Mouse (Mus musculus) B cell, adult (primary cell): Measurements from ENCODE around the gene Git1. TPM values are rescaled to one million over a fixed set of nuclear protein-coding genes. Genes with fewer than 3 reads are reported as not detected.

Experiments
- total RNA-seq: library from RNA; stranded (reverse); gene quantifications from 4 replicates; pipeline ENCODE4 v1.2.4, GENCODE M21; 2023; ENCODE audit not compliant: inconsistent age

Git1 gene
- 38.7 to 46.3 TPM (median 42.8 TPM) in 4 replicates for total RNA-seq

DNA sequence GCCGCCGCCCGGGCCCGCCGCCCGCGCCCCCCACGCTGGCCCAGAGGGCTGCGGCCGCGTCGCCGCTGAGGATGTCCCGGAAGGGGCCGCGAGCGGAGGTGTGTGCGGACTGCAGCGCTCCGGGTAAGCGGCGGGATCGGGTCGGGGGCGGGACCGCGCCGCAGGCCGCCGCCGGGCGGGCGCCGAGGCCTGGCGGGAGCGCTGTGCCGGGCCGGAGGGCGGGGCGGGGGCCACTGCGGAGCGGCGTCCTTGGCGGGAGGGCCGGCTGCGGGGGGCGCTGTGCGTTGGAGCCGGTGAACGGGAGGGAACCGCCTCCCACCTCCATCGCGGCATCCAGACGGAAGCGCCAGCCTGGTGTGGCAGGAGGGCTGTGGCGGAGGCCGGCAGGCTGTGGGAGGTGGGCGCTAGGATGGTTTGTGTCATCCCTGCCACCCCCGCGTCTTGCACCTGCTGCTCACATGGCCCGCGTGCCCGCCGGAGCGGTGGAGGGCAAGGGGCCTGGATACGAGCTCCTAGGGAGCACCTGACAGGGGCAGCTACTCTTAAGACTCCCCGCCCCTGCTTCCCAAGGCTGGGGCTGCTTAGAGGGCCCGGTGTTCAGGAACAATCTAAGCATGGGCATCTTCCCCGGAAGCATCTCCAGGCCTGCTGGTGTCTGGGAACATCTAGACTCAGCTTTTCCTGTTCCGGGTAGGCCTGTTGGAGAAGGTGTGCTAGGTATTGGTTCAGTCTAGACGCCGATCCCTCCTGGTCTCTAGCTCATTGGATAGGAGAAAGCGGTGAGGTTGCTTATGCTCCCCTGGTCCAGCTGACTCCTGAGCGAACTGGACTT is at the start of gene Git1:
Gene Git1, plus strand, starts transcription at position 51 of the 832 bp plus-strand sequence.

DNA sequence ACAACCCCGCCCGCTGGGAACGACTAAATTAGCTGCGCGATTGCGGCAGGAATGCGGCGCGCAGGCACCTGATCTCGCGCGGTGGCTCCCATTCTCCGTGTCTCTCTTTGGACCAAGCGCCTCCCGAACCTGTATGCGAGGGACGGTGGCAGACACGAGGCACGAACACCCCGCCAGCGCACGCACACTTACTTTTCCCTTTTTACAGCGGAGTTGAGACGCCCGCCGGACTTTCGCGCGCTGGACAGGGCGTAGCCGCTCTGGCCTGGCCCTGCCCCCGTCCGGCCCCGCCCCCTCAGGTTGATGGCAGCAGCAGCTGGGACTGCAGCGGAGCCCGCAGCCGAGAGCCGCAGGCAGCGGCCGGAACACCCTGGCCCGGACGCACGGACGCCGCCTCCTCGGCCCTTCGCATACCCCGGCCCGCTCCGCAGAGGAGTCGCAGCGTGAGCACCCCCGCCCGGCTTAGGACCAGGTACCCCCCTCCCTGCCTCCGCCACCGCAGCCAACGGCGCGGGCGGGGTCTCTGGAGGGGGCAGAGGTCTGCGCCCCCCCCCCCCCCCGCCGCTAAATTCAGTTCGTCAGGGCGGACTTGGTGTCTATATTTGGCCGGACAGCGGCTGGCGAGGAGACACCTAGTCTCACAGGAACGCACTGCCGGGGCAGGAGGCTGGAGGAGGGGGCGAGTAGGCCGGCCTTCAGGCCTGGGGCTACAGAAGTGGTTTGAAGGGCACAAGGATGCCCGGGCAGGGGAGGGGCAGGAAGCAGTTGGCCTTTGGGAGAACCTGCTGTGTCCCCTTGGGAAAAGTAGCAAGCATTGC is 30.9 kb upstream of the Git1 start, which contains the start of gene Coro6:
Gene Coro6, plus strand, starts transcription at position 129 of the 818 bp plus-strand sequence.

DNA sequence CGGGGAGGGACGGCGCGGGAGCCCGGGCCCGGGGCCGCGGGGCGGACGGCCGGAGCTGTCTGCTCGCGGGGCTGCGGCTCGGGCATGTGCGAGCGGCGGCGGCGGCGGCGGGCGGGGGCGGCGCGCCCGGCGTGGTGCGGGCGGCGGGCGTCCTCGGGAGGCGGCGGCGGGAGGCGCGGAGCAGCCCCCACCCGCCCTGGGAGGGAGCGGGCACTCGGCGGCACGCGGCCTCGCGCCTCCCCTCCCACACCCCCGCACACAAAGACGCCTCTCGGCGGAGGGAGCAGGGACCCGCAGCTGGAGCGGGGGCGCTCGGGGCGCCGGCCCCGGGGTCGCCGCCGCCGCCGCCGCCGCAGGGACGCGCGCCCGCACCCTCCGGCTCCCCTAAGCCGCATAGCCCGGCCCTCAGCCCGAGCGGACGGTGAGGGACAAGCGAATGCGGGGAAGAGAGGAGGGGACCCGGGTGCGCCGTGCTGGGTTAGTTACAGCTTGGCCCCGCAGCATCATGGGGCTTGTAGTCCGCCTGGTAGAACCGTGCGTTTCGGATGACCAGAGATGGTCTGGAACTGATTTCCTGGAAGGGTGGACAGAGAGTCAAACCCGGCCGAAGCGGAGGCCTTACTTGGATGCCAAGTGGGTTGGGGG is 3.6 kb upstream of the Git1 start, which contains the start of gene Ankrd13b:
Gene Ankrd13b, minus strand, starts transcription at position 88 of the 645 bp plus-strand sequence.

DNA sequence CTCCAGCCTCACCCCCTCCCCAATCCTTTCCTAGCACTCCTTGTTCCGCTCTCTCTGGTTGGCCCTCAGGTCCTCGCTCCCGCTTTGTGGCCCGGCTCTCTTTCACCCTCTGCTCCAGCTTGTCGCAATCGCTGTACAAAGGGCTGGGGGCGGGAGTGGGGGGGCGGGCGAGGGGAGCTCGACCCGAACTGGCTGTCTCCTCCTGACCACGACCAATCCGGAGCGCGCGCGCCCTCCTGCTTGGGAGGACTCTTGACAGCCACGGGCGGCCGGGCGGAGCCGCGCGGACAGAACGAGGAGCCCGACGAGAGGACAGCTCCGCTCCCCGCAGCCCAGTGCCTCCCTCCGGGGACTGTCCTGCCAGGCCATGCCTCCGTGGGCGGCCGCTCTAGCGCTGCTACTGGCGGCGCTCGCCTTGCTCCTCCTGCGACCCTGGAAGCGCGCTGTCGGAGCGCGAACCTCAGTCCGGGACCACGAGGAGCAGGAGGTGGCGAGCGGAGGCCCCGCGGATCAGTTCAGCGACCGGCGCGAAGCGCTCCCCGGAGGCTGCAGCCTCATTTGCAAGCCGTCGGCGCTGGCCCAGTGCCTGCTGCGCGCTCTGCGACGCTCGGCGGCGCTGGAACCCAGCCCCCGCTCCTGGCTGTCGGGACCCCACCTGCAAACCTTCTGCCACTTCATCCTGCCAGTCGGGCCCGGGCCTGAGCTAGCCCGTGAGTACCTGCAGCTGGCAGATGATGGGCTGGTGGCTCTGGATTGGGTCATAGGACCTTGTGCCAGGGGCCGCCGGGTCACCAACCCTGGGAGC is 21.7 kb downstream of the Git1 start, which contains the start of gene Abhd15:
Gene Abhd15, plus strand, starts transcription at position 290 of the 805 bp plus-strand sequence.

DNA sequence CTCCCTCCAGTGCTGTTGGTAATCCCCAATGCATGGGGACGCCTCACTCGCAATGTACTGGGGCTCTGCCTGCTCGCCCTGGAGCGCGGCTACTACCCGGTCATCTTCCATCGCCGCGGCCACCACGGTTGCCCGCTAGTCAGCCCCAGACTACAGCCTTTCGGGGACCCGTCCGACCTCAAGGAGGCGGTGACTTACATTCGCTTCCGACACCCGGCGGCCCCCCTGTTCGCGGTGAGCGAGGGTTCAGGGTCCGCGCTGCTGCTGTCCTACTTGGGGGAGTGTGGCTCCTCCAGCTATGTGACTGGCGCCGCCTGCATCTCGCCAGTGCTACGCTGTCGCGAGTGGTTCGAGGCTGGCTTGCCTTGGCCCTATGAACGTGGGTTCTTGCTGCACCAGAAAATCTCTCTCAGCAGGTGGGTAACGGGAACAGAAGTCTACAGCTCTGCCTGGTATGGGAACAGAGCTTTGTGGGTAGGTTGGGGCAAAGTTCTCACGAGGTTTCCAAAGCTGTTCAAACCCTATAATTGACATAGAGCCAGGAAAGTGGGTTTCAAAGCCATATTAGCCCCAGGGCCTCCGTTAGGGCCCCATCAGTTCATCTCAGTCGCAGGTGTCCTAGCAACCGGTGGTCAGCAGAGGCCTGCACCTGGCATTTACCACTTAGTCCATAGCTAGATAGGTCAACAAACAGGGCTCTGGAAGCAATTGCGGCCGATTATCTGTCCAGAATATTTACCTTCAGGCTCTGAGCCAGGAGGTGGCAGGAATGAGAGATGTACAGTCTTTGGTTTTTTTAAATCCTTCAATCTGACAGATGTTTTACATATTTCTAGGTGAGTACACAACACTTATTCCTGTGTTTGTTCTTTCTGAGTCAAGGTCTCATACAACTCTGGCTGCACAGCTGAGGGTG is 22.5 kb downstream of the Git1 start, which contains the start of gene Trp53i13:
Gene Trp53i13, minus strand, starts transcription at position 344 of the 916 bp plus-strand sequence.

DNA sequence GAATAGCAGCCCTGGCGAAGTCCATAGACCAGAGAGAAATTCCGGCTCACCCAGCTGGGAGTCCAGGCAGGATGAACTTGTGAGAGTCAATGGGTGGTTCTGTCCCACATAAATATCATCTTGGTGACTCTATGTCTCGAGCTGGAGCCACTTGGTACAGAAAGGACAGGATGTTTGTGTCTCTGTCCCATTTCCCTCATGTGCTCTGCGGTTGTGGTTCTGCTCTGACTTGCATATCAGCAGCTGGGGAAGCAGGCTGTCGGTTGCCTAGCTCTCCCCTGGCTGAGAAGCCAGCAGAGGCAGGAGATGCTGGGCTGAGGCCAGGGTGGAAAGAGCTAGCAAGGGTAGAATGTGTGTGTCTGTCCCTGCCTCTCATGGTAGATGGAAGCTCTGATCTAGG is 25.7 kb downstream of the Git1 start, which contains the start of gene Gm10392:
Gene Gm10392, minus strand, starts transcription at position 156 of the 400 bp plus-strand sequence.

Other genes with a start within 250 kb of the Git1 start
- 0.16 to 1.1 TPM (median 0.65 TPM) in 4 replicates for gene Coro6, start 31.2 kb upstream of the Git1 start, total RNA-seq
- gene Ankrd13b, start 3.9 kb upstream of the Git1 start, total RNA-seq, result 1.2 to 1.6 TPM (median 1.4 TPM) in 4 replicates
- 0.18 to 0.63 TPM (median 0.50 TPM) in 4 replicates for gene Abhd15, start 21.6 kb downstream of the Git1 start, total RNA-seq
- gene Trp53i13, start 22.4 kb downstream of the Git1 start, total RNA-seq, result 6.3 to 8.6 TPM (median 7.9 TPM) in 4 replicates
- gene Gm10392, start 25.6 kb downstream of the Git1 start, total RNA-seq, result 0.30 to 0.42 TPM in 2 of 4 replicates, not detected in the others
- gene Taok1, start 114.3 kb downstream of the Git1 start, total RNA-seq, result 38.5 to 46.5 TPM (median 44.7 TPM) in 4 replicates
- 98.3 to 111 TPM (median 102 TPM) in 4 replicates for gene Nufip2, start 192.6 kb downstream of the Git1 start, total RNA-seq
- not detected in 4 replicates for gene Cryba1, start 231.7 kb downstream of the Git1 start, total RNA-seq